Mouse (Mus musculus) cerebellum, adult 9-11 months (tissue): ENCODE data around the gene Dennd2a.

Source experiments
- DNase-seq: peaks from one replicate; pipeline ENCODE4 v3.0.0; 2022

Gene Dennd2a

DNA sequence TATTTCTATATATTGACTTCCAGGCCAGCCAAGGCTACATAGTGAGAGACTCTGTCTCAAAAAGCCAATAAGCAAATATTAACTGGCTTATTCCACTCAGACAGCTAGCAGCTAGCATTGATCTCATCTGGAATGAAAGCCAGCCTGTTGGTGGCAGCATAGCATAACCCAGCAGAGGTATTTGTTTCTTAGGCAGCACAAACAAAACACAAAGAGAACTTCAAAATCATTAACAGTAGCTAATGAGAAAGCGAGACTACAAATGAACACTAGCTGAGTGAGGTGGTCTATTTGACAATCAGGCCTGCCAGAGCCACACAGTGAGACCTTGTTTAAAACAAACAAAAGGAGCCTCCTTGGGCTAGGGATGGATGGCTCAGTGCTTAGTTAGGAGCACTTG lies 143.6 kb downstream of the Dennd2a start:
- DNase-seq, result no peak
